Mouse (Mus musculus): ENCODE measurements at regions not wholly inside any gene's neighbourhood (a gene's known extent, or its start where the extent isn't known, plus 50 kb on each side); places are given as distances from the start of the nearest gene placed in this dataset.
"Not testable (repeated sequence)": the region's sequence is repeated elsewhere in the genome, so short reads cannot be mapped to it uniquely, and the experiment has no call there.

- ATAC-seq (no peak), DNase-seq (ENCODE audit: low spot score) (no peak)
- no peak overlapping the region for H3K27ac ChIP-seq
- no peaks in the 10 kb centered on the region for H3K4me1 ChIP-seq (ENCODE audit: insufficient read depth, low read length)
- no peak overlapping the region for H3K4me3 ChIP-seq (ENCODE audit: low read length)
- H3K27me3 ChIP-seq (ENCODE audit: insufficient read depth, low read length) = no peaks in the 10 kb centered on the region
- TF ChIP-seq CTCF (IDR thresholded peaks at IDR 0.05; ENCODE audit: low read depth) = no peak
- H3K9me3 ChIP-seq (ENCODE audit: low read length) = no peaks in the 10 kb centered on the region
- WGBS = 79% methylated on average over 9 of the region's 9 CpGs
- no peak overlapping the region for H3K9ac ChIP-seq (replicated peaks; ENCODE audit: low read length)
- H3K36me3 ChIP-seq (ENCODE audit: insufficient read depth, low read length) = no peaks in the 10 kb centered on the region
- H3K4me2 ChIP-seq (ENCODE audit: low read depth, low read length) = no peak overlapping the region
Observed at GRCm38 (mm10) chr7:73662536-73662935, 77.6 kb upstream of the Fam174b start.

GRCm38 (mm10) chr7:73661901-73662300 is 78.2 kb upstream of the Fam174b start:
- Histone ChIP-seq H3K9ac (replicated peaks; ENCODE audit: low read length) (no peak overlapping the region), H3K4me2 (ENCODE audit: low read depth, low read length) (no peak overlapping the region), H3K4me3 (ENCODE audit: low read length) (no peak overlapping the region), H3K27me3 (ENCODE audit: insufficient read depth, low read length) (no peaks in the 10 kb centered on the region), H3K36me3 (ENCODE audit: insufficient read depth, low read length) (no peaks in the 10 kb centered on the region), H3K27ac (no peak overlapping the region), H3K4me1 (ENCODE audit: insufficient read depth, low read length) (no peaks in the 10 kb centered on the region), H3K9me3 (ENCODE audit: low read length) (no peaks in the 10 kb centered on the region)
- TF ChIP-seq CTCF (IDR thresholded peaks at IDR 0.05; ENCODE audit: low read depth) = no peak
- ATAC-seq (no peak), DNase-seq (ENCODE audit: low spot score) (no peak)
- WGBS = 89% methylated on average over 3 of the region's 3 CpGs

- no peaks in the 10 kb centered on the region; the same call in 1 of the 2 replicates for H3K4me1 ChIP-seq (ENCODE audit: insufficient read depth, low read length)
- no peaks in the 10 kb centered on the region for H3K27me3 ChIP-seq (ENCODE audit: insufficient read depth, low read length)
- no peak overlapping the region for H3K4me3 ChIP-seq (ENCODE audit: low read length)
- ATAC-seq = no peak
- H3K36me3 ChIP-seq (ENCODE audit: insufficient read depth, low read length) = no peaks in the 10 kb centered on the region
- no peak overlapping the region for H3K27ac ChIP-seq
- no peak for DNase-seq (ENCODE audit: low spot score)
- no peaks in the 10 kb centered on the region for H3K9me3 ChIP-seq (ENCODE audit: low read length)
- no peak for TF ChIP-seq CTCF (IDR thresholded peaks at IDR 0.05; ENCODE audit: low read depth)
- no peak overlapping the region for H3K9ac ChIP-seq (replicated peaks; ENCODE audit: low read length)
- 83% methylated on average over 5 of the region's 5 CpGs for WGBS
- no peak overlapping the region for H3K4me2 ChIP-seq (ENCODE audit: low read depth, low read length)
Observed at GRCm38 (mm10) chr7:73659551-73659950, 80.6 kb upstream of the Fam174b start.

- Histone ChIP-seq H3K27me3 (ENCODE audit: insufficient read depth, low read length) (no peaks in the 10 kb centered on the region), H3K4me1 (ENCODE audit: insufficient read depth, low read length) (no peaks in the 10 kb centered on the region; the same call in 1 of the 2 replicates), H3K36me3 (ENCODE audit: insufficient read depth, low read length) (no peaks in the 10 kb centered on the region), H3K4me3 (ENCODE audit: low read length) (no peak overlapping the region), H3K9me3 (ENCODE audit: low read length) (no peaks in the 10 kb centered on the region), H3K9ac (replicated peaks; ENCODE audit: low read length) (no peak overlapping the region), H3K27ac (no peak overlapping the region), H3K4me2 (ENCODE audit: low read depth, low read length) (no peak overlapping the region)
- 63% methylated on average over 7 of the region's 7 CpGs for WGBS
- ATAC-seq (no peak), DNase-seq (ENCODE audit: low spot score) (no peak)
- TF ChIP-seq CTCF (IDR thresholded peaks at IDR 0.05; ENCODE audit: low read depth) = no peak
Observed at GRCm38 (mm10) chr7:73657283-73657682, 82.8 kb upstream of the Fam174b start.

GRCm38 (mm10) chr7:73656424-73656795 is 83.7 kb upstream of the Fam174b start:
- 97% methylated on average over 16 of the region's 16 CpGs for WGBS
- not testable (repeated sequence) for H3K27me3 ChIP-seq (ENCODE audit: insufficient read depth, low read length); H3K36me3 ChIP-seq (ENCODE audit: insufficient read depth, low read length); DNase-seq (ENCODE audit: low spot score); H3K4me1 ChIP-seq (ENCODE audit: insufficient read depth, low read length); H3K9me3 ChIP-seq (ENCODE audit: low read length); ATAC-seq; H3K4me2 ChIP-seq (ENCODE audit: low read depth, low read length); H3K4me3 ChIP-seq (ENCODE audit: low read length); H3K9ac ChIP-seq (replicated peaks; ENCODE audit: low read length); H3K27ac ChIP-seq

- peak; percentile 65 for ATAC-seq
- 22% methylated on average over 5 of the region's 5 CpGs for WGBS
- no peak overlapping the region for H3K4me2 ChIP-seq (ENCODE audit: low read depth, low read length)
Observed at GRCm38 (mm10) chr7:73655787-73656423, 84.2 kb upstream of the Fam174b start.

GRCm38 (mm10) chr7:73654193-73654871 is 85.8 kb upstream of the Fam174b start:
- no peaks in the 10 kb centered on the region for H3K36me3 ChIP-seq (ENCODE audit: insufficient read depth, low read length)
- no peaks in the 10 kb centered on the region for H3K27me3 ChIP-seq (ENCODE audit: insufficient read depth, low read length)
- no peaks in the 10 kb centered on the region; the same call in 1 of the 2 replicates for H3K4me1 ChIP-seq (ENCODE audit: insufficient read depth, low read length)
- H3K4me2 ChIP-seq (ENCODE audit: low read depth, low read length) = peak overlapping the region; percentile 41
- WGBS = 24% methylated on average over 12 of the region's 12 CpGs
- no peak overlapping the region for H3K4me3 ChIP-seq (ENCODE audit: low read length)
- H3K9me3 ChIP-seq (ENCODE audit: low read length) = no peaks in the 10 kb centered on the region
- ATAC-seq (peak; percentile 72), DNase-seq (ENCODE audit: low spot score) (peak; percentile 87)
- peak; percentile 87 for TF ChIP-seq CTCF (IDR thresholded peaks at IDR 0.05; ENCODE audit: low read depth)
- no peak overlapping the region; the same call in 1 of the 2 replicates for H3K27ac ChIP-seq
- H3K9ac ChIP-seq (replicated peaks; ENCODE audit: low read length) = no peak overlapping the region

More at GRCm38 (mm10) chr7:73655787-73656423, 84.2 kb upstream of the Fam174b start:
- Histone ChIP-seq H3K9me3 (ENCODE audit: low read length) (no peaks in the 10 kb centered on the region), H3K27ac (no peak overlapping the region), H3K4me1 (ENCODE audit: insufficient read depth, low read length) (no peaks in the 10 kb centered on the region; the same call in 1 of the 2 replicates), H3K27me3 (ENCODE audit: insufficient read depth, low read length) (no peaks in the 10 kb centered on the region), H3K4me3 (ENCODE audit: low read length) (no peak overlapping the region), H3K36me3 (ENCODE audit: insufficient read depth, low read length) (no peaks in the 10 kb centered on the region), H3K9ac (replicated peaks; ENCODE audit: low read length) (no peak overlapping the region)
- TF ChIP-seq CTCF (IDR thresholded peaks at IDR 0.05; ENCODE audit: low read depth) = peak; percentile 92
- peak; percentile 86 for DNase-seq (ENCODE audit: low spot score)

All from hindbrain, postnatal 0 days (tissue).